Comparison of ENCODE assay signal across 8 mouse cellular contexts in genomic region chr11:116167884-116168439, GRCm38 (mm10). TPM values are rescaled to one million over a fixed set of nuclear protein-coding genes. Genes with fewer than 3 reads are reported as not detected.
DNase-seq lines count a peak whose midpoint lies in the region; ATAC-seq and TF ChIP-seq lines count a peak whose summit lies in the region.

Gene Fbf1, minus strand, starts transcription at chr11:116168166.

- no peaks in the 10 kb centered on the region for H3K9me3 ChIP-seq in hindbrain, postnatal 0 days (ENCODE audit: low read length)

- peak; percentile 2; the same call in 1 of the 2 replicates for TF ChIP-seq CTCF in gastrocnemius, adult 2 months (IDR thresholded peaks at IDR 0.05)
- TF ChIP-seq CTCF in hindbrain, postnatal 0 days (IDR thresholded peaks at IDR 0.05; ENCODE audit: low read depth) = no peak
- no peak for TF ChIP-seq CTCF in left cerebral cortex, adult 2 months (IDR thresholded peaks at IDR 0.05)

- WGBS in hindbrain, postnatal 0 days = under 1% methylated on average over 40 of the region's 40 CpGs

- peak; percentile 99 for ATAC-seq in hindbrain, postnatal 0 days
- ATAC-seq in megakaryocyte, adult 5-6 weeks (ENCODE audit: poor library complexity, severe bottlenecking) = peak; percentile 100

- H3K4me1 ChIP-seq in hindbrain, postnatal 0 days (ENCODE audit: insufficient read depth, low read length) = peaks cover 6% of the 10 kb centered on the region

- peak within 1 kb of the TSS; percentile 82 for H3K4me2 ChIP-seq in hindbrain, postnatal 0 days (ENCODE audit: low read depth, low read length)

- peak within 1 kb of the TSS; percentile 89 for H3K27ac ChIP-seq in gastrocnemius, adult 2 months
- H3K27ac ChIP-seq in hindbrain, postnatal 0 days = peak within 1 kb of the TSS; percentile 89
- H3K27ac ChIP-seq in left cerebral cortex, adult 2 months = peak within 1 kb of the TSS; percentile 93

- H3K9ac ChIP-seq in hindbrain, postnatal 0 days (replicated peaks; ENCODE audit: low read length) = peak within 1 kb of the TSS; percentile 67

- intact Hi-C loops in gastrocnemius, adult 2 months (cut with DNase I) = no loop called here
- intact Hi-C loops in left cerebral cortex, adult 2 months (cut with DNase I) = loop anchor here (1.0 to 2.0 kb wide), 2 partner anchors 21 to 30 kb away; partner anchors contain the start of gene Ten1

- H3K36me3 ChIP-seq in hindbrain, postnatal 0 days (ENCODE audit: insufficient read depth, low read length) = peaks cover 15% of the 10 kb centered on the region

- peak; percentile 98 for DNase-seq in WW6 (ENCODE audit: low read depth, low spot score)
- peak; percentile 92 to 94 for DNase-seq in cerebellum, postnatal 4 days (ENCODE audit: low spot score in 2 of 2)
- peak; percentile 96 for DNase-seq in gastrocnemius, adult 2 months
- peak; percentile 99 for DNase-seq in hindbrain, postnatal 0 days (ENCODE audit: low spot score)
- DNase-seq in left cerebral cortex, adult 2 months (ENCODE audit: extremely low spot score in 1 of 2, low spot score in 2 of 2) = peak; percentile 95
- peak; percentile 98 to 99 for DNase-seq in right cerebral cortex, adult 2 months (ENCODE audit: low spot score in 2 of 2)
- peak; percentile 95 for DNase-seq in urinary bladder, postnatal 14 days (ENCODE audit: low spot score)

- H3K27me3 ChIP-seq in hindbrain, postnatal 0 days (ENCODE audit: insufficient read depth, low read length) = no peaks in the 10 kb centered on the region

- peak within 1 kb of the TSS; percentile 88 for H3K4me3 ChIP-seq in gastrocnemius, adult 2 months
- peak within 1 kb of the TSS; percentile 57 for H3K4me3 ChIP-seq in hindbrain, postnatal 0 days (ENCODE audit: low read length)
- peak within 1 kb of the TSS; percentile 86 for H3K4me3 ChIP-seq in left cerebral cortex, adult 2 months

RNA-seq across cellular contexts. Expression of gene Fbf1, which starts in this region (rescaled TPM):
- 10 to 100 TPM; 10.5 to 11.5 TPM for total RNA-seq in gastrocnemius, adult 2 months (2021)
- 68.1 and 73.5 TPM in 2 replicates for total RNA-seq in hindbrain, postnatal 0 days (2014; rRNA removed)
- 33.8 and 35.3 TPM in 2 replicates for polyA plus RNA-seq in hindbrain, postnatal 0 days (2015; fragmentation: Nextera tagmentation; extraction: Ambion mirVana)
- 10 to 100 TPM; 85.5 to 87.1 TPM for total RNA-seq in left cerebral cortex, adult 2 months (2021)
- total RNA-seq in megakaryocyte, adult 5-6 weeks (2015) = 2.9 and 5.9 TPM in 2 replicates
- 5.7 and 6.3 TPM in 2 replicates for total RNA-seq in megakaryocyte, adult 5-6 weeks (2017)

Comparison
In these comparisons a context has a peak if more than half of its experiments do, and no peak if none do; other contexts are left out.
1. Peak in every context shown above with its lines: DNase-seq, ATAC-seq, H3K4me3 ChIP-seq and H3K27ac ChIP-seq.